Mouse (Mus musculus) bone marrow, adult 2 months (tissue): ENCODE measurements around the gene Zmynd11. TPM values are rescaled to one million over a fixed set of nuclear protein-coding genes. Genes with fewer than 3 reads are reported as not detected.

Experiments used
- H3K27ac ChIP-seq: fragments of 200-500 bp; 2 replicates; pipeline ENCODE4 v1.5.1; 2012; ENCODE audit warnings: low read depth, mild to moderate bottlenecking, control low read depth, inconsistent platforms, low read length; ENCODE audit not compliant: control insufficient read depth, poor library complexity, insufficient read depth
- H3K4me1 ChIP-seq: fragments of 200-500 bp; 2 replicates; pipeline ENCODE4 v1.6.1; 2011; ENCODE audit warnings: low read length; ENCODE audit not compliant: control insufficient read depth, insufficient read depth
- H3K4me3 ChIP-seq: fragments of 200-500 bp; replicated peaks from 2 replicates; pipeline ENCODE3; 2011; ENCODE audit warnings: mild to moderate bottlenecking, low read depth, low read length, control low read depth; ENCODE audit not compliant: control insufficient read depth
- CTCF ChIP-seq: fragments of 200-500 bp; IDR thresholded peaks from 2 replicates; pipeline ENCODE4 v1.5.1; 2011; ENCODE audit warnings: low read length, control low read depth; ENCODE audit not compliant: control insufficient read depth, insufficient read depth
- POLR2A ChIP-seq: fragments of 200-500 bp; IDR thresholded peaks from 2 replicates; pipeline ENCODE4 v1.6.1; 2011; ENCODE audit warnings: low read depth, mild to moderate bottlenecking, control low read depth, low read length, borderline replicate concordance; ENCODE audit not compliant: control insufficient read depth
- WGBS: fragments of 180-500 bp; shearing (Covaris S2); methylation state at CpG from one replicate; pipeline ENCODE4 v1.1.7; 2018; 5-methylcytosine and 5-hydroxymethylcytosine counted together
- polyA plus RNA-seq: library from polyadenylated mRNA; stranded (reverse); fragments of >200 nt; gene quantifications from 2 replicates; pipeline ENCODE4 v1.2.4, GENCODE M21; 2011; ENCODE audit warnings: low replicate concordance; ENCODE audit not compliant: missing spikeins, insufficient read depth, insufficient read length

The Zmynd11 gene
- polyA plus RNA-seq, 1 experiment, result 45.9 TPM

- Histone ChIP-seq H3K4me1 (no peaks in the 10 kb centered on the region), H3K27ac (no peak overlapping the region), H3K4me3 (no peak overlapping the region)
- 86% methylated on average over 3 of the region's 3 CpGs for WGBS
- TF ChIP-seq CTCF (no peak), POLR2A (no peak)
These were observed 83.6 kb downstream of the Zmynd11 start for GRCm38 (mm10) chr13:9681492-9681891.

GRCm38 (mm10) chr13:9674126-9674525 lies 91.0 kb downstream of the Zmynd11 start:
- TF ChIP-seq POLR2A, result no peak
- no peak for TF ChIP-seq CTCF
- H3K4me1 ChIP-seq, result no peaks in the 10 kb centered on the region

GRCm38 (mm10) chr13:9669246-9669645 lies 95.9 kb downstream of the Zmynd11 start:
- TF ChIP-seq CTCF (no peak), POLR2A (no peak)
- H3K4me1 ChIP-seq, result no peaks in the 10 kb centered on the region
- no peak overlapping the region for H3K4me3 ChIP-seq
- no peak overlapping the region for H3K27ac ChIP-seq
- 81% methylated on average over 5 of the region's 5 CpGs for WGBS

More at GRCm38 (mm10) chr13:9674126-9674525, 91.0 kb downstream of the Zmynd11 start:
- Histone ChIP-seq H3K27ac (no peak overlapping the region), H3K4me3 (no peak overlapping the region)
- 100% methylated on average over 1 of the region's 1 CpGs for WGBS

GRCm38 (mm10) chr13:9667954-9668496 lies 97.1 kb downstream of the Zmynd11 start:
- 73% methylated on average over 7 of the region's 7 CpGs for WGBS
- H3K4me1 ChIP-seq, result no peaks in the 10 kb centered on the region
- TF ChIP-seq CTCF, result no peak
- TF ChIP-seq POLR2A, result no peak
- no peak overlapping the region for H3K4me3 ChIP-seq
- no peak overlapping the region for H3K27ac ChIP-seq

- H3K4me3 ChIP-seq, result no peak overlapping the region
- H3K27ac ChIP-seq, result no peak overlapping the region
- H3K4me1 ChIP-seq, result no peaks in the 10 kb centered on the region
- TF ChIP-seq CTCF, result no peak
- no peak for TF ChIP-seq POLR2A
- 73% methylated on average over 1 of the region's 1 CpGs for WGBS
These were observed 101.5 kb downstream of the Zmynd11 start for GRCm38 (mm10) chr13:9663593-9663992.

GRCm38 (mm10) chr13:9660711-9661110 lies 104.4 kb downstream of the Zmynd11 start:
- Histone ChIP-seq H3K4me3 (no peak overlapping the region), H3K27ac (no peak overlapping the region), H3K4me1 (no peaks in the 10 kb centered on the region)
- TF ChIP-seq CTCF, result no peak
- no peak for TF ChIP-seq POLR2A
- WGBS, result 79% methylated on average over 1 of the region's 1 CpGs

GRCm38 (mm10) chr13:9656613-9657012 lies 108.5 kb downstream of the Zmynd11 start:
- no peak overlapping the region for H3K27ac ChIP-seq
- WGBS, result 85% methylated on average over 6 of the region's 6 CpGs
- H3K4me3 ChIP-seq, result no peak overlapping the region
- TF ChIP-seq POLR2A (no peak), CTCF (no peak)
- H3K4me1 ChIP-seq, result no peaks in the 10 kb centered on the region

- TF ChIP-seq POLR2A, result no peak
- TF ChIP-seq CTCF, result no peak
- Histone ChIP-seq H3K4me3 (no peak overlapping the region), H3K4me1 (no peaks in the 10 kb centered on the region), H3K27ac (no peak overlapping the region)
- WGBS, result 68% methylated on average over 3 of the region's 3 CpGs
These were observed 112.1 kb downstream of the Zmynd11 start for GRCm38 (mm10) chr13:9653018-9653417.

GRCm38 (mm10) chr13:9650580-9650979 lies 114.5 kb downstream of the Zmynd11 start:
- no peaks in the 10 kb centered on the region for H3K4me1 ChIP-seq
- TF ChIP-seq POLR2A, result no peak
- no peak for TF ChIP-seq CTCF
- H3K4me3 ChIP-seq, result no peak overlapping the region
- no peak overlapping the region for H3K27ac ChIP-seq
